Mouse (Mus musculus) layer of hippocampus, adult 9-11 months (tissue): Measurements from ENCODE around the gene Ptprq.
A peak's percentile ranks its signal among the peaks of the same experiment; 100 is the strongest.

Experiments used
- DNase-seq: peaks from one replicate; pipeline ENCODE4 v3.0.0; 2022

Gene Ptprq

GRCm38 (mm10) chr10:107719806-107720205 lies at the start of gene Ptprq:
TSS of gene Ptprq (minus strand) at chr10:107720051.
- no peak for DNase-seq

DNA sequence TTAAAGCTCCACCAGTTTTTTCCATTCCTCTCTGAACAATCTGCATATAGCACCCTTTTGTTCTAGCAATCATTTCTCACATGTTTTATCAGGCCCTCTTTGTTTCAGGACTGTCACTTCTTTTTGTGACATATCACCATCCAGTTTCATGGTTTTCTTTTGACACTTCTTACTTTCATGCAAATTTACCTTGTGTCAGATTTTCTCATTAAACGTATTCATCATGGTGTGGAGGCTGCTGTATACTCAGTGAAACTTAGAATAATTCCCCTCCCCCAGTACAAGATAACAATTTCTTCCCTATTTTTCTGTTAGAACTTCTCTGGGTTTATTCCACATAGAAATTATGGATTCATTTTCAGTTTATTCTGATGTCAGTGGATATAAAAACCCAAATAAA lies 39.8 kb upstream of the Ptprq start:
- DNase-seq, result no peak

DNA sequence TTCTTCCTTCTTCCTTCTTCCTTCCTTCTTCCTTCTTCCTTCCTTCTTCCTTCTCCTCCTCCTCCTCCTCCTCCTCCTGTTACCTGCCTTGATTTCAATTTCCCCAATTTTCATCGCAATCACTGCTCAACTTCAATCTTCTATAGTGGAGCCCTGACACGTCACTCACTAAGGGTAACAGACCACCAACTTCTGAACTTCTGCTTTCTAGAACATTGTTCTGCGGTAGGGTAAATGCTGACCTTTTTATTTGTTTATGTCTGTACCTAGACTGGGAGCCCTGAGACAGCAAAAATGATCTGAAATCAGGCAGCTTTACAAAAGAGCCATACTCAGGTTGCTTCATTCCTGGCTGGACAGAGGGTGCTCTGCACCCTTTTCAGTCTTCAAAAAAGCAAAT lies 33.6 kb upstream of the Ptprq start:
- DNase-seq, result no peak

DNA sequence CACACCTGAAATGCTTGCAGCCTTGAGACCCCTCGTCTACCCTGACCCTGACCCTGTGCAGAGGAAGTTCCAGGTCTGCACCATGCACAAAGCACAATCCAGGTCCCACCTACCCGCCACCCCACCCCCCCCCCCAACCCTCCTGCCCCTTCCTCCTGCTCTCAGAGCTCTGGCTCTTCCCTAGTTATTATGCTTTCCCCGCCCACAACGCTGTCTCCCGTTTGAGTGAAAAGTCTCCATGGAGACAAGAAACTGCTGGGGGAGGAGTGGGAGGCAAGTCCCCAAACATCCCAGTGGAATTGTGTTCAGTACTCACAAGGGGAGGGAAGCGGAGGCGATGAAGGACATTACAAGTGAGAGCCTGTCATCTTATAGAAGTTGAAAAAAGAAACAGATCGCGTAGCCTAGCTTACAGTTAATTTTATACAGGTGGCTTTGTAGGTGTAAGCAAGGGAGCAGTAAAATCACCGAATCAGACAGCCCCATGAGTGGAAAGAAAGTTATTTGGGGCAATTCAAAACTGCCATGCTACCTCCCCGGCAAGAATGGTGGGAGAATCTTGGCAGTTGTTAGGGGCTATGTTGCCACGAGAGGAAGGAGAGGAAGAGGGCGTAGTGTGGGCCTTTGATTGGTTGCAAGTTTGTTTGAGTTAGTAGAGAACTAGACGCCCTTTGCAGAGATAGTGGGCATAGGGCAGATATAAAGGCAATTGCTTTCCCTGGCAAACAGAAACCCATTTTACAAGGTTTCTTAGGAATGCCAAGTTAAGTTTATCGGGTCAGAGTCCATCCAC lies 32.7 kb upstream of the Ptprq start:
- DNase-seq, result peak; percentile 73

DNA sequence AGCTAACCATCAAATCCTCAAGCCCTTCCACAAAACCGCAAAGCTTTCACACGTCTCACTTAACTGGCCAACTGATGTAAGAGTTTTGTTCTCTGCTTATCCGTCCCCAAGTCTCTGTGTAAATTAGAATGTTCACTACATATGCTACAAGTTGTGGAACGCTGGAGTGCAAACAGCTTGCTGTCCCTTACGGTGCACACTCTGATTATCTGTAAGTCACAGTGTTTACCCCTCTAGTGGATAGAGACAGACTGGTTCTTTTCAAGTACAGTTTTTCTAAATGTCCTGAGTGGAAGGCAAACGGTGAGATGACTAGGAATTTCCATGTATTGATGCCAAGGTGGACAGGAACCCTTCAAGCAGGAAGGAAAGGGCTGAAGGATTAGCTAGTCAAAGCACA lies 32.1 kb upstream of the Ptprq start:
- DNase-seq, result no peak

DNA sequence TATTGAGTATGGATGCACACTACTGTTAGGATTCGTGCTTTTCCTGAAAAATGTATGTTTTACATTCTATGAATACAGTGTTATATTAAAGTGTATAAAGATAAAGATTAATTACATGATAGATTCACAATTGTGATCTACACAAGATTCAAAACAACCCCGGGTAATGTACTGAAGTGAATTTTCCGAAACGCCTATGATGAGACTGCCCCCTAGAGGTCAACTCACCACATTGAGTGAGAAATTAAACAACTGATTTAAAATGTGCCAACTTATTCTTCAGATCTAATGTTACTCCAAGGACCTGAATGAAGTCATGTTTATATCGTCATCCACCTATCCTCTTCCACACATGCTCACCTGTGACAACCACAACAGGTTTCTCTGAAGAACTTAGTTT lies 27.7 kb upstream of the Ptprq start:
- peak; percentile 5 for DNase-seq

DNA sequence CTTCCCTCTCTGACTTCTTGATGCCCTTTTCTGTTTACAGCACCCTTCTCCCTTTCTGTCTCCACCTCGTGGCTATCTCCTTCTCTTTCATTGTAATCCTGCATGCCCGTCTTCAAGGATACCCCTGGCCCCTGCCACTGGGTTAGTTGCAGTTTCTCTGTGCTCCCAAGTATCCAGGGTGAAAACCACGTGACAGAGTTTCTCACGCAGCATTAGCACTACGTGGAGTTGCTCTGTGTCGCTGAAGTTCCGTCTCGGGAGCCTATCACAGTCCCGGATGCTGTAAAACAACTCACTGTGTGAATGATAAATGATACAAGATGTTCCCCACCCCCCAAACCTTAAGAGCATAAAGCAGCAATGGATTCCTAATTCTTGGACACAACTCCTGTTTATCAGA lies 26.9 kb upstream of the Ptprq start:
- no peak for DNase-seq

DNA sequence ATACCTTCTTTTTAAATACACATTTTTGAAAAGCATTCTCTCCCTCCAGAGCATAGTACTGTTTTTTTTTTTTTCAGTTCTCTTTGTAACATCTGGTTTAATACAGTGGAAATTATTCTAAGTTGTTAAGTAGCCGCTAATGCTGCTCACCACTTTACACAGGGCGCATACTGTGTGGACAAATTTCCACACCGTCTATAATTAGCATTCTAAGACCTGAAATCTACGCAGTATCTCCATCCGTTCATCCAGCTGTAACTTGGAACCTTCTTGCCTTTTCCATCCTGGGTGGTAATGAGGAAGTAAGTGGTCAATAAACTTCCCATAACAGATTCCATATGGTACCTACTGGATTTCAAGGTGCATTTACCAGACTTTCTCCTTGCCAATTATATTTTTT lies 20.0 kb upstream of the Ptprq start:
- DNase-seq, result no peak

- DNase-seq, result no peak
These were observed 17.9 kb upstream of the Ptprq start for GRCm38 (mm10) chr10:107737743-107738142.

DNA sequence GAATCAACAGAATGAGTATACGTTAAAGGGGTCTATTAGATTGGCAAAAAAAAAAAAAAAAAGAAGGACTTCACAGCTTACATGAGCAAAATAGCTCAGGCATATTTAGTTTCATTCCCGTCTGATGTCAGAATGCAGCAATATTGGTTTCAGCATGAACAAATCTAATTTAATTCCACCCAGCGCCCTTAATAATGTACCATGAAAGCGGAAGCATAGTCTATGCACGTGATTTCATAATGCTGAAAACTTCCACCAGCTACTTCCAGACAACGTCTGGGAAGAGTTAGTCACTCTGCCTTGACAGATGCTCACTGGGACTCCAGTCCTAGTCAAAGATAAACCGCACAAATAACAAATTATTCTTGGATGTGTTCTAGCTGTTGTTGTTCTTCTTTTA lies 15.6 kb upstream of the Ptprq start:
- peak; percentile 5 for DNase-seq

- no peak for DNase-seq
These were observed 14.5 kb upstream of the Ptprq start for GRCm38 (mm10) chr10:107734327-107734726.

- no peak for DNase-seq
These were observed 5.8 kb upstream of the Ptprq start for GRCm38 (mm10) chr10:107725631-107726030.

DNA sequence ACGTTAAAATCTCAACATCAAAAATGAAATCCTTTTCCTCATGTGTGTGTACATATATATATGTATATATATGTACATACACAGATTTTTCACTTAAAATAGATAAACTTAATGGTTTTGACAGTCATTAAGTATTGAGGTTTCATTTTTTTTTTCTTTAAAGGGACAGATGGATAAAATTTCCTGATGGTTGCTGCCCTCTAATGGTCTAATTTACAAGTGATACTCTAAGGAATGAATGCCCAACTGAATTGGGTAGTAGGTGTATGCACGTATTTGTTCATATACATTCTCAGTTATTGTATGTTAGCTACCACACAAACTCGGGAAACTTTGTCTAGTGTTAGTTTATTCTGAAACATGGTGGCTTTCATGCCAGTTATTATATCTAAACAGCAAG lies 15.4 kb downstream of the Ptprq start:
- DNase-seq, result no peak

GRCm38 (mm10) chr10:107700944-107701343 lies 18.9 kb downstream of the Ptprq start:
- no peak for DNase-seq

DNA sequence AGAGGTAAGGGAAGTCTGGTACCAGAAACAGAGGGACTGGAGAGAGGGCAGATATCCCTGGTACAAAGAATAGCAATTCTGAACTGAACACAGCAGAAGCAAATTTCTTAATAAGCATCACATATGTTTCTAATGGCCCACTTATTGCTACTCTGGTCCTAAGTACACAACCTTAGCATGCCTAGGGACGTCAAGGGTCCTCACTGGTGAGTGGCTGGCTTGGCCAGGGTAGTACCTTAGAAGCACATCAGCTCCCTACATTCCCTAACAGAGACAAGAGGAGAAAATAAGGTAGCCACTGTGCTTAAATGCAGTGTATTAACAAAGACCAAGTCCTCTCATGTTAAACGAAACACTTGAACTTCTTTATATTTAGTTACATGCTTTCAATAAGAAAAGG lies 21.1 kb downstream of the Ptprq start:
- no peak for DNase-seq

DNA sequence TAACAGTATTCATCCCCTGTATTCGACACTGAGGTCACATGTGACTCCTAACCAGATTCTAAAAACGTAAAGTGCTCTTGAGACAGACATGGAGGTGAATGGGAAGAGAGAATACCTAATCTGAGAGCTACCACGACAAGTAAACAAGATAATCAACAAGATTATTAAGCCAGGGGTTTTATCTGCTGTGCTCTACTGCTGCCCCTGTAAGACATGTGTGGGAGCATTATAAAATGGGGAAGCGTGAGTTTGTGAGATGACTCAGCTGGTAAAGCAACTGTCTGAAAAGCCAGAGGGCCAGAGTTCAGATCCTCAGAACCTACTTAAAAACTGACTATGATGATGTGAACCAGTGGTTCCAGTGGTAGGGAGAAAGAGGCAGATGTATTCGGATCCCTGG lies 22.7 kb downstream of the Ptprq start:
- DNase-seq, result no peak

GRCm38 (mm10) chr10:107687382-107687781 lies 32.5 kb downstream of the Ptprq start:
- no peak for DNase-seq

DNA sequence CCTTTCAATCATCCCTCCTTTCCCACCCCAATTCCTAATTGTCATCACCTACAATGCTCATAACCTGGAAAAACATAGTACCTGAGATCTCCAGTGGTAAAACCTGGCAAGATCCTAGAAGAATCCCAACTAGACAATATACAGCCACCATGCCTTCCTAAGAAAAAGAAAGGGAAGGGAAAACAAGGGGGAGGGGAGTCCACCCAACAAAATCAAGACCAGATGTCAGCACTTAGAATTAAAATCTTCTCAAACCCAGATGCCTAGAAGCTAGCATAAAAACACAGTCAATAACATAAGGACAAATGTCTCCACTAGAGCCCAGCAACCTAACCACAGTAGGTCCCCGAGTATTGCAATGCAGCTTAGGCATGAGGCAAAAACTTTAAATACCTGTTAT lies 43.9 kb downstream of the Ptprq start:
- no peak for DNase-seq

GRCm38 (mm10) chr10:107668374-107669094 lies 51.3 kb downstream of the Ptprq start:
- DNase-seq, result no peak

GRCm38 (mm10) chr10:107662372-107663065 lies 57.3 kb downstream of the Ptprq start:
- peak; percentile 43 for DNase-seq

- no peak for DNase-seq
These were observed 57.9 kb downstream of the Ptprq start for GRCm38 (mm10) chr10:107661970-107662369.

DNA sequence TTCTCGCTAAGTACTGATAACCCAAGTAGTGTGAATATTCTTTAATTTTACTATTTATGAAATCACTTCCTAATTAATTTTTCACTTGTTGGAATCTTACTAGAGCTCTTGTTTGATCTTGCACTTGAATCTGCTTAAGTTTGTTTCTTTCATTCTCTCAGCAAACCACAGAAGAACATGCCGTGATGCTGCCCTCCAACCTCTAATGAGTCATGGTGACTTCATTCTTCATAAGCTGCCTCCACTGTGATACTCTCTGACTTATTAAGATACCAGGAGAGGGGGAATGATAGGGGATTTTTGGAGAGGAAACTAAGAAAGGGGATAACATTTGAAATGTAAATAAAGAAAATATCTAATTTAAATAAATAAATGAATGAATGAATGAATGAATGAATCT lies 60.7 kb downstream of the Ptprq start:
- DNase-seq, result no peak

DNA sequence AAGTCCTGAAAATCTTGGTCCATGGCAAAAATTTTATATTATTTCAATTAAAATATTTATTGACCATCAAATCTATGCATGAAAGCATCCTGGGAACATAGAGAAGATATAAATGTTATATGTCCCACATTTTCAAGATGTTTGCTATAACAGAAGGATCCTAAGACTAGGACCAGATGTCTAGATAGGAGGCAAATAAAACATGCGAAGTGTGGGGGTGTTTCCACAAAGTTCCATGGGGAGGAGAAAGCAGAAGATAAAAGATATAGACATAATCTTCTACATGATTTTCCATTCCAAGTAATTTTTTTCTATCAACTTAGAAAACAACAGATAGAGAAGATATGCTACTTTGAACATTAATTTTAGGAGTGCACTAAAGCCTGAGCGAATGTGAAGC lies 70.2 kb downstream of the Ptprq start:
- DNase-seq, result peak; percentile 5

GRCm38 (mm10) chr10:107628104-107628503 lies 91.7 kb downstream of the Ptprq start:
- no peak for DNase-seq
